Mouse (Mus musculus): Measurements from ENCODE around the gene Srrm4.

The Srrm4 gene

DNA sequence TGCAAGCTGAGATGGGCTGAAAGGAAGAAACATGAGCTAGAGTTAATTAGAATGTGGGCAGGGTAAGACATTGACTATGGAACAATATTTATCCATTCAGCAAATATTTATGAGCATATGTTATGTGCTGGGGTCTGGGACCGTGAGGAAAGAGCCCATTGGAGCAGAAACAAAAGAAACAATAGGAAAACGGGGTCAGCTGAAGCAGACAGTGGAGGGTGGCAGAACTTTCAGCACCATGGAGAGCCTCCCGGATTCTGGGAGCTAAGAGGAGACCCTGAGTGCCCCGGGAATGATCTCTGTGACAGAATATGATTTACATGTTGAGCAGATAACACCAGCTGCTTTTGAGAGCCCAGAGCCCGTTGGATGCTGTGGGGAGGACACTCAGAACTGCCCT, 37.7 kb downstream of the Srrm4 start:
- no peak for DNase-seq (ENCODE audit: extremely low spot score, low spot score)

DNA sequence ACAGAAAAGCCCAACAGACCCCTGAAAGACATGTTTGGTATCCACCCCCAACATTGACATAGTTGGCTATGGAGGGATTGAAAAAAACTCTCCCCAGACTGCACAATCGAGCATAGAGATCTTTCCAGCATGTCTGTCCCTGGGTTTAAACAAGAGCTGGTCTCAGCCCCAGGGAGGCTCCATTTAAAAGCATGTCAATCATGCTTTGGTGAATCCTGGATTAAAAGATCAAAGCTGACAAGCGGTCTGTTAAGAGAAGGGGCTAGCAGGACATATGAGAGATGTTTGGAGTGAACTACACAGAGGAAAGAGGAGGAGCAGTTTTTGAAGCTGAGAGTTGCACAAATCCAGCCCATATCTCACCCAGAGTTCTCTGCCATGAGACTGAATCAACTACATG, 38.5 kb downstream of the Srrm4 start:
- DNase-seq (ENCODE audit: extremely low spot score, low spot score) = no peak

- DNase-seq (ENCODE audit: extremely low spot score, low spot score) = no peak
Measured at GRCm38 (mm10) chr5:116552584-116552983, 39.0 kb downstream of the Srrm4 start.

- DNase-seq (ENCODE audit: extremely low spot score, low spot score) = peak; percentile 54
Measured at GRCm38 (mm10) chr5:116545746-116546145, 45.9 kb downstream of the Srrm4 start.

DNA sequence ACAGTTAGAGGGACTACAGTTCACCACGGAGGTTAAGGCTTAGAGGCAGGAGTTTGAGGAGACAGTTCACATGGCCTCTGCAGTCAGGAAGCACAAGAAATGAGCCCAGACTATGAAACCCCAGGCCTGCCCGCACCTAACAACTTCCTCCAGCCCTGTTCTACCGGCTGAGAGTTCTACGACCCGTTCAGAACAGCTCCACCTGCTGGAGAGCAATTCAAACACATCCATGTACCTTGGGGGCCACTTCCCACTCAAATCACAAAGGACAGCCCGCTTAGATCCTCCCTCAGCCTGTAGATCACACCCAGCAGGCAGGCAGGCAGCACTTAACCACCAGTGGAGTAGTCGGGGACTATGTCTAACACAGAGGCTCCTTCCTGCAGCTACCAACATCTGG, 49.3 kb downstream of the Srrm4 start:
- no peak for DNase-seq (ENCODE audit: extremely low spot score, low spot score)

DNA sequence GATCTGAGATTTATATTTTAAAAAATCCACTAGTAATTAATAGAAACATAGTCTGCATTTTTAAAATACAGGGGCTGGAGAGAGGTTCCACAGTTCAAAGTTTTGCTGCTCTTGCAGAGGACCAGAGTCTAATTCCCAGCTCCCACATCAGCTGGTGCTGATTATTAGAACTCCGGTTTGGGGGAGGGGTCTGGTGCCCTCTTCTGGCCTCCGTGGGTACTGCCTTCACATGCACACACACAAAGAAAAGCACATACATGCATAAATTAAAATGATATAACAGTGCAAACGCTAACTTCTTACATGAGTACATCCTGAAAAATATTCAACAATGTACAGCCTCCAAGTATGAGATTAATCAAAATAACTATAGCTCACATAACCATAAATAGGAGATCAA, 50.5 kb downstream of the Srrm4 start:
- no peak for DNase-seq (ENCODE audit: extremely low spot score, low spot score)

- no peak for DNase-seq (ENCODE audit: extremely low spot score, low spot score)
Measured at GRCm38 (mm10) chr5:116539360-116539759, 52.3 kb downstream of the Srrm4 start.

DNA sequence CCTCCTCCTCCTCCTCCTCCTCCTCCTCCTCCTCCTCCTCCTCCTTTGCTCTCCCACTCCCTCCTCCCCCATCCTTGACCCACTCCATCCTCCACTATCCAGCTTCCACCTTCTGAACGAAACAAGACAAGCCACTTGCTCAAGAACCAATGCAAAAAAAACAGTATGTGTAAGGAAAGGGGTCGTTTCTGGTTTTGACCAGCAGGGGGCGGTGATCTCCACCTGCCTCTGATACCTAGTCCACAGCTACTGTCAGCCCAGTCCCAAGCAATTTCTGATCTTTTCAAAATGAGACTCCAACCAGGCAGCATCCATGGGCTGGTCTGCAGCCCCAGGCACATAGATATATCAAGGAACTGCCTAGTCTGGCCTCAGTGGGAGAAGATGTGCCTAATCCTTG, 53.1 kb downstream of the Srrm4 start:
- no peak for DNase-seq (ENCODE audit: extremely low spot score, low spot score)

DNA sequence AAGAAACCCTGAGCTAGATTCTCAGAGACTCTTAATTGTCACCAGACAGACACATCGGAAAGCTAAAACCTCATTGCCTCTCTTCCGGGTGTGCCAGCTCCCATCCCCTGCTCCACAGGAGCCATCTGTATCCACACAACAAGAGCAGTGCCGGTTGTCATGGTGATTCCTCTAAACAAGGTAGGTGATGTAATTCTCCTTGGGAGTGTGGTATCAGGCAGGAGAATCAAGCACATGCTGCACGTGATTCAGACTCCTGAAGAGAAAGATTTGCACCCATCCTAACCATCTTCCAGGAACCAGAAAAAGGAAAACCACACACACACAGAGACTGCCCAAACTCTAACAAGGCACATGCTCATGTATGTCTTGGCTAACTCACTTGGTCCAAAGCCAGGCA, 65.3 kb downstream of the Srrm4 start:
- DNase-seq (ENCODE audit: extremely low spot score, low spot score) = no peak

- no peak for DNase-seq (ENCODE audit: extremely low spot score, low spot score)
Measured at GRCm38 (mm10) chr5:116525308-116525707, 66.3 kb downstream of the Srrm4 start.

GRCm38 (mm10) chr5:116523553-116523952, 68.1 kb downstream of the Srrm4 start:
- DNase-seq (ENCODE audit: extremely low spot score, low spot score) = no peak

- no peak for DNase-seq (ENCODE audit: extremely low spot score, low spot score)
Measured at GRCm38 (mm10) chr5:116523079-116523478, 68.5 kb downstream of the Srrm4 start.

- DNase-seq (ENCODE audit: extremely low spot score, low spot score) = no peak
Measured at GRCm38 (mm10) chr5:116522273-116522672, 69.3 kb downstream of the Srrm4 start.

DNA sequence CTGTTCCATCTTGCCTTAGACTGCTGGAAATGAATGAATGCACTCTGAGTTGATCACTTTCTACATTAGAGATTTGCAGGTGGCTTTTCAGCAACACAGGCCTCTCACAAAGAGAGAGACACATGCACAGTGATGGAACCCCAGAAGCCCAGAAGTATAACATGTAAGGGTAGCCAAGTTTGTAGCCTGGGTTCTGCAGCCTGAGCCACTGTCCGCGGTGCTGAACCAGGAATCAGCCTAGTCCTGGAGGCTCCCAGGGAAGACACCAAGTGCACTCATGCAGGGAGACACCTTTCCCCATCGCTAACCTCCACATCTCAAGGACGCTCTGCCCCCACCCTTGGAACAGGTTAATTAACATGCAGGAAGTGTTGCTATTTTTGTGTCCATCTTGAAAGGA, 73.6 kb downstream of the Srrm4 start:
- no peak for DNase-seq (ENCODE audit: extremely low spot score, low spot score)

- DNase-seq (ENCODE audit: extremely low spot score, low spot score) = no peak
Measured at GRCm38 (mm10) chr5:116512135-116512534, 79.5 kb downstream of the Srrm4 start.

- no peak for DNase-seq (ENCODE audit: extremely low spot score, low spot score)
Measured at GRCm38 (mm10) chr5:116510229-116510628, 81.4 kb downstream of the Srrm4 start.

DNA sequence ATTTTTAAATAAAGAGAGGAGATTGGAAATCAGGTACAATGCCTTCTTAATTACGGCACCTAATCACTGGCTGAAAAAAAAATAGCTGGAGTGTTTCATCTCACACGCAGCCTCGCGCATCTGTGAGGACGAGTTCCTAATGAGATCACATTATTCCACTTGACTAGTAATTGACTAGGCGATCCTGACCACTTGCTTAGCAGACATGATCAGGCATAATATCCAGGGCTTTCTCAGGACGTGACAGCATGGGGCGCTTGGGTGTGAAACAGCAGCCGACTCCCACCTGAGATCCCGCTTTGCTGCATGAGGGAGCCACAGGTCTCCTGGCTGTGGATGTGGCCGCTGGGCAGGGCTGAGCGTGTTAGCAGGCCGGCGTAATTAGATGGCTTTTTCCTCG, 90.3 kb downstream of the Srrm4 start:
- no peak for DNase-seq (ENCODE audit: extremely low spot score, low spot score)

GRCm38 (mm10) chr5:116498880-116499640, 92.6 kb downstream of the Srrm4 start:
- DNase-seq (ENCODE audit: extremely low spot score, low spot score) = no peak

DNA sequence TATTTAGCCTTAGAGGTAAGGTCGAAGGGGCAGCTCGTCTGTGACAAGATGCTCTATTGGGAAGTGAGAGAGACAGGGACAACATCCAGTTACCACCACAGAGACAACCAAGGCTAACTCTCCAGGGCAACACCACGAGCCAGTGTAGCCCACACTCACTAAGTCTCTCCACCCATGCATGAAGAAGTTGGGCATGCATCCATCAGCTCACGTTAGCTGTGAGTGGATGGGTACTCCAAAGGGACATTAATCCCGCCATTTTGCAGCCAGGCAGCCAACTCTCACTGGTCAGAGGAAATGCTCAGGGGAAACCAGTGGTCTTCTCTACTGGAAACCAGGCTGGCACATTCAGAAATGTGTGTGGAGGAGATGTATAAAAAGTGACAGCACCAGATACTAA, 93.8 kb downstream of the Srrm4 start:
- no peak for DNase-seq (ENCODE audit: extremely low spot score, low spot score)

DNA sequence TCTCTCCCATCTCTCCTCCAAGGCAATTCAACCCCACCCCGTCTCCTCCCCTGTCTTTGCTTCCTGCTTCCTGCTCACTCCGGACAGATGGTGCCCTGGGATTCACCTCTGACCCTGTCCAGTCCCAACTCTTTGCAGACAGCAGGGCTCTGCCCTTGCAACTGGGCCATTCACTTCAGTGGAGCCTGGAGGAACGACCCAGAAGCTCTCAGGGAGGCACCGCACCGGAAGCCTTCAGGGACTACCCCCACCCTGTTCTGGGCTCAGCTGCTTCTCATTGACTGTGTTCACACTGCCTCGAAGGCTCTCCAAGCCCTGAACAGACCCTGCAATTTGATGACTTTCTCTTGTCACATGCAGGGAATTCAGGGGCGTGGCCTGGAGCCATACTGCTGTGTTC, 94.4 kb downstream of the Srrm4 start:
- peak; percentile 66 for DNase-seq (ENCODE audit: extremely low spot score, low spot score)

DNA sequence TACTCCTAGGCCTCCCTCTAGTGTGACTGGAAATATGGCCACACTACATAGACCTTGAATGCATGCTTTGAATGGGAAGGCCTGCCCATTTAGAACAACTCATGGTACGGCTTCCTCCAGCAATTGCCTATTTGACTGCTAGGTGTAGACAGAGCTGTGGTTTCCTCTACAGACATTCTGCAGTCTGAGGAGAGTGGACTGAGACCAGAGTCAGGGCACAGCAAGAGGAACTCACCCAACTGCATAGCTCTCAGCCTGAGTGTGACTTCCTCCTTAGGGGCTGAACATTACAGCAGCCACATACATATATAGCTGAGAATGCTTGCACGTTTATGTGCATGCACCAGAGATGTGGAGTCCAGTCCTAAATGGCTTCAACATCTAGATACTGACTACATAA, 94.9 kb downstream of the Srrm4 start:
- DNase-seq (ENCODE audit: extremely low spot score, low spot score) = peak; percentile 20

DNA sequence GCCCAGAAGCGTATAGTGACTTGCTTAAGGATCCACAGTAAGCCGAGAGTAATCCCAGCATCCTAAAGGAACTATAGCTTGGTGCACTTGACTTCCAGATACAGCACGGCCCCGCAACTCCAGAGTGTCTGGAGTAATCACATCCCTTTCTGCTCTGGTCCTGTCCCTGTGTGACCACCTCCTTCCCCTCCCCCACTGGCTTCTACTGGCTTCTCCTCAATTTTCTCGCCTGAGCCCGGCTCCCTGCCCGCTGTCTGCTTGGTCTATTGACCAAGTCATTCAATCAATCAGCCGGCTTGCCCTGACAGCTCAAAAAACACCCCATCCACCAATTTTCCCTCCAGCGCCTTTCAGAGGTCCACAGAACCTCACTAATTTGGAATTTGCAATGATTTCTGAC, 96.2 kb downstream of the Srrm4 start:
- DNase-seq (ENCODE audit: extremely low spot score, low spot score) = no peak

- DNase-seq (ENCODE audit: extremely low spot score, low spot score) = no peak
Measured at GRCm38 (mm10) chr5:116494377-116494776, 97.2 kb downstream of the Srrm4 start.

GRCm38 (mm10) chr5:116492726-116493125, 98.9 kb downstream of the Srrm4 start:
- no peak for DNase-seq (ENCODE audit: extremely low spot score, low spot score)
